Mouse (Mus musculus) adrenal gland, postnatal 10 days (tissue): ENCODE data around the gene Armc9. TPM values are rescaled to one million over a fixed set of nuclear protein-coding genes. Genes with fewer than 3 reads are reported as not detected.

Experiments used
- DNase-seq: peaks from one replicate; pipeline ENCODE4 v3.0.0; 2021; ENCODE audit warnings: mixed read lengths
- long read RNA-seq, 2 experiments: library from polyadenylated mRNA; stranded (forward); transcript quantifications; one replicate each; pipeline ENCODE4 v2.0.0; 2021
- total RNA-seq, 2 experiments: library from RNA; stranded (reverse); gene quantifications; 2 replicates each; pipeline ENCODE4 v1.2.3; 2021

Gene Armc9
- total RNA-seq: 10 to 100 TPM in 1 of 2 experiments, 1 to 10 TPM in 1; 7.9 to 10.9 TPM
- long read RNA-seq, experiment 1, full-length matches to known transcripts: 6 of 12 reads
- long read RNA-seq, experiment 1, partial matches to known transcripts: 4 of 12 reads
- long read RNA-seq, experiment 1, other reads (novel, unspliced or antisense): 2 of 12 reads
- long read RNA-seq, experiment 2, full-length matches to known transcripts: 6 of 10 reads
- long read RNA-seq, experiment 2, partial matches to known transcripts: 2 of 10 reads
- long read RNA-seq, experiment 2, other reads (novel, unspliced or antisense): 2 of 10 reads

- peak; percentile 97 for DNase-seq
These were observed at the start of gene Armc9 for GRCm38 (mm10) chr1:86154133-86154823. TSS of gene Armc9 (plus strand) at chr1:86154780.

- DNase-seq: no peak
These were observed 49.5 kb upstream of the Armc9 start for GRCm38 (mm10) chr1:86105054-86105453.

- peak; percentile 29 for DNase-seq
These were observed 42.8 kb upstream of the Armc9 start, which contains the start of gene Htr2b for GRCm38 (mm10) chr1:86111779-86112178. TSS of gene Htr2b (minus strand) at chr1:86111970.

GRCm38 (mm10) chr1:86114141-86114540 lies 40.4 kb upstream of the Armc9 start:
- no peak for DNase-seq

- DNase-seq: no peak
These were observed 35.0 kb upstream of the Armc9 start for GRCm38 (mm10) chr1:86119549-86119948.

GRCm38 (mm10) chr1:86126036-86126435 lies 28.5 kb upstream of the Armc9 start:
- no peak for DNase-seq

GRCm38 (mm10) chr1:86133337-86133736 lies 21.2 kb upstream of the Armc9 start, which contains the start of gene Gm21972:
TSS of gene Gm21972 (plus strand) at chr1:86133637.
- DNase-seq: no peak

- DNase-seq: no peak
These were observed 19.3 kb upstream of the Armc9 start for GRCm38 (mm10) chr1:86135315-86135714.

- DNase-seq: no peak
These were observed 13.5 kb upstream of the Armc9 start for GRCm38 (mm10) chr1:86141081-86141480.

GRCm38 (mm10) chr1:86143165-86143564 lies 11.4 kb upstream of the Armc9 start:
- DNase-seq: no peak

GRCm38 (mm10) chr1:86144001-86144944 lies 10.3 kb upstream of the Armc9 start:
- no peak for DNase-seq

- no peak for DNase-seq
These were observed 8.3 kb upstream of the Armc9 start for GRCm38 (mm10) chr1:86146293-86146692.

- DNase-seq: peak; percentile 56
These were observed 7.0 kb upstream of the Armc9 start for GRCm38 (mm10) chr1:86147557-86147956.

- no peak for DNase-seq
These were observed 6.4 kb upstream of the Armc9 start for GRCm38 (mm10) chr1:86148161-86148560.

- DNase-seq: no peak
These were observed 3.7 kb upstream of the Armc9 start for GRCm38 (mm10) chr1:86150929-86151328.

- no peak for DNase-seq
These were observed 3.2 kb upstream of the Armc9 start for GRCm38 (mm10) chr1:86151376-86151775.

- no peak for DNase-seq
These were observed 2.0 kb upstream of the Armc9 start for GRCm38 (mm10) chr1:86152618-86153017.

- no peak for DNase-seq
These were observed 214 bp downstream of the Armc9 start for GRCm38 (mm10) chr1:86154824-86155164.

GRCm38 (mm10) chr1:86156075-86156474 lies 1.5 kb downstream of the Armc9 start:
- no peak for DNase-seq

- DNase-seq: no peak
These were observed 2.0 kb downstream of the Armc9 start for GRCm38 (mm10) chr1:86156595-86156994.

- DNase-seq: no peak
These were observed 5.5 kb downstream of the Armc9 start for GRCm38 (mm10) chr1:86160059-86160458.

GRCm38 (mm10) chr1:86160479-86160878 lies 5.9 kb downstream of the Armc9 start:
- DNase-seq: no peak

GRCm38 (mm10) chr1:86161061-86161460 lies 6.5 kb downstream of the Armc9 start:
- DNase-seq: no peak
